Mouse (Mus musculus): ENCODE data around the gene Tbxa2r.
A peak's percentile ranks its signal among the peaks of the same experiment; 100 is the strongest.

The Tbxa2r gene

DNA sequence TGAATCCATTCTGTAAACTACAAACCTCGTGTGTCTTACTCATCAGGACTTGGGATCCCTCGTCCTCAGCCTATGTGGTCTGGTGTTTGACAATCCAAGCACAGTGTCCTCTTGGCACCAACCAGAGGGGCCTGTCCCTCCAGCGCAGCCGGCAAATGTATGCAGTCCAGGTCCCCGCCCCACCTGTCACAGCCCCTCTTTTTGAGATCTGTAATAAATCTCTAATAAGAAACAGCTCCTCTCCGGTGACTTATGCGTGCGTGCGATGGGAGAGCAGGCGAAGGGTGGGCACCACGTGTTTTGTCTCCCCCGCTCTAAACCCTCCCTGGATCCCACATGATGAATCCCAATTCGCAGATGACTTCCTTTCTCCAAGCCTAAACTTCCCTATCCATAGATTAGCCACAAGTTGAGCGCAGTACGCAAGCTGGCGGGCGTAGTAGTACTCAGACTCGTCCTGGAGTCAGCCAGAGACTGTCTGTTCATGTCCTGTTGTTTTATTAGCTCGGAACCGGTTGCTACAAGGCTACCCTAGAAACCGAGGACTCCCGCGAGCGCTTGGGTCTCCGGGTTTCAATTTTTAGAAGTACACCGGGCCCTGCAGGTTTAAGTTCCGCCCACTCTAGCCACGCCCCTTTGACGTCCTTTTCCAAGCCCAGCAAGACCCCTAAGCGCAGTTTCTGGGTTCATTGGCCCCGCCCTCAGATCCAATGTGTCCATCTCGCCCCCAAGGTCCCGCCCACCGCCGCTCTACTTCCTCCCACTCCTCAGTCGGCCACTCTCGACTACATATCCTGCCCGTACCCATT, 8.6 kb upstream of the Tbxa2r start:
- DNase-seq (ENCODE audit: low spot score in 2 of 2), result peak in 1 of 2 experiments; percentile 94

DNA sequence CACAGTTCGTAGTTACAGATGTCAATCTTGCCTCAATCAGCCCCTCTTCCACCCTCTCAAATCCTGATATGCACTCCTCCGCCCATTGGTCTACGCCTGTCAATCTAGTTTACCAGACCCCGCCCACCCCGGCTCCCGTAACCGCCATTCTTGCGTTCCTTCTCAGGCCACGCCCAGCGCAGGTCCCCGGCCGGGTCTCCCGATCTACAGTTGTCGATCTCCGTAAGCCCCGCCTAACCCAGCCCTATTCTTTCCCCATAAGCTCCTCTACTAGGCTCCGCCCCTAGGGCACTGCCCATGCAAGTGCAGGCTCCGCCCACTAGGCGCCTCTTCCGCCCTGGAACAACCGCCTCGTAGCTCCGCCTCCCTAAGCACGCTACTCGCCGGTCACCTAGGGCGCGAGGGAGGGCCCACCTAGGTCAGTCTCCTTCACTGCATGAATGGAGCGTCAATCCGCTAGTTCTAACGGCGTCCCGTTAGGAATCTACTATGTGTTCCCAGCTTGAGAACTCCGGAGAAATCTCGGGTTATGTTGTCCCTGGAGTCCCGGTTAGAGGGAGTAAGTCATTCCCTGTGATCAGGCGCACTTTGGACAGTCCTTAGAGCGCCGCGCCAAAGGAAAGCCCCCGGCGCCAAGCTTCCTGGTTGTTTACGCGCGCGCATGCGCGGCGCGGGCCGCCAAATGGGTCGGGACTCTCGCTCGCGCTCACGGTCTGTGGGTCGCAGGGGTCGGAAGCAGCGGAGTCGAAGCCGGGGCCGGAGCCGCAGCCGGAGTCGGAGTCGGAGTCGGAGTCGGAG, 7.8 kb upstream of the Tbxa2r start, which contains the start of gene Cactin:
Gene Cactin (plus strand): TSS at position 554 of the 798 bp plus-strand sequence.
- peak; percentile 99 for DNase-seq (ENCODE audit: low spot score in 2 of 2)

DNA sequence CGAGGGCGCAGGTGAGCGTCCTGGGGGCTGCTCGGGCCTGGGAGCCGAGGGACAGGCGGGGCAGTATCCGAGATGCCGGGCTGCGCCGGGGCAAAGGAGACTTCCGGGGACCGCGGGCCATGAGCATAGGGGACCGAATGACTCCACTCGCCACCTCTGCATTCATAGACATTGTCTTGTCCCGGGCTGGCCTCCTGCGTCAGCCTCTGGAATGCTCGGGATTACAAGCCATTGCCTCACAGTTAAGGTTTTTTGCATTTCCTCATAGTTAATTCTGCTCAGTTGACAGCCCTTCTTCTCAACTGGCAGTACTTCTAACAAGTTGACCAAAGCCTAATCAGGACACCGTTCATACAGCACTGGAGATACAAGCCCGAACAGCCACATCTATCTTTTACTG, 7.1 kb upstream of the Tbxa2r start:
- DNase-seq (ENCODE audit: low spot score in 2 of 2), result no peak

DNA sequence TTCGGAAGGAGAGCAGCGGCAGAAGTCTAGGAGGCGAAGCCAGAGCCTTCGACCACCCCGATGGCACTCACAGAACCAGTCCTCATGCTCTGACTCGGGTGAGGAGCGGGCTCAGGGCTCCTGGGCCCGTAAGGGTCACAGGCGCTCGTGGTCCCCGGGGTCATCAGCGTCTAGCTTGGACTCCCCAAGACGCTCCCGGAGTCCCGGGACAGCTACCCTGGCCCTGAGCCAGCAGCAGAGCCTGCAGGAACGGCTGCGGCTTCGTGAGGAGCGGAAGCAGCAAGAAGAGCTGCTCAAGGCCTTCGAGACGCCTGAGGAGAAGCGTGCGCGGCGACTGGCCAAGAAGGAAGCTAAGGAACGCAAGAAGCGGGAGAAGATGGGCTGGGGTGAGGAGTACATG, 6.1 kb upstream of the Tbxa2r start:
- DNase-seq (ENCODE audit: low spot score in 2 of 2), result no peak

DNA sequence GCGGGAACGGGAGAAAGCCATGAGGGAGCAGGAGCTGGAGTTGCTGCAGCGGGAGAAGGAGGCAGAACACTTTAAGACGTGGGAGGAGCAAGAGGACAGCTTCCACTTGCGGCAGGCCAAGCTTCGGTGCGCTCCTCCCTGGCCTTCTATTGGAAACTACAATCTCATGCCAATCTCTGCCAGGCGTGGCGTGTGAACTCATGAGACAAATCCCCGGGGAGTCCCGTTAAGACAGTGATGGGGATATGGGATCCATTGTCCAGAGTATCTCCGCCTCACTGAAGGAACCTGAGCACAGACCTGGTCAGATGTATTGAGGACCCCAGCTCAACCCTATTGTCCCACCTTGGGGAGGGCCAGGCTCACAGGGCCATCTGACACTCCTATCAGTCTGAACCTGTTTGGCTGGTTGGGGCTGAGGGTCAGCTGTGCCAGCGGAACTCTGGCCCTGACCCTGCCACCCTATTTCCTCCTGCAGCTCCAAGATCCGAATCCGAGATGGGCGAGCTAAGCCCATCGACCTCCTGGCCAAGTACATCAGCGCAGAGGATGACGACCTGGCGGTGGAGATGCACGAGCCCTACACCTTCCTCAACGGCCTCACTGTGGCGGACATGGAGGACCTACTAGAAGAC, 5.3 kb upstream of the Tbxa2r start:
- no peak for DNase-seq (ENCODE audit: low spot score in 2 of 2)

DNA sequence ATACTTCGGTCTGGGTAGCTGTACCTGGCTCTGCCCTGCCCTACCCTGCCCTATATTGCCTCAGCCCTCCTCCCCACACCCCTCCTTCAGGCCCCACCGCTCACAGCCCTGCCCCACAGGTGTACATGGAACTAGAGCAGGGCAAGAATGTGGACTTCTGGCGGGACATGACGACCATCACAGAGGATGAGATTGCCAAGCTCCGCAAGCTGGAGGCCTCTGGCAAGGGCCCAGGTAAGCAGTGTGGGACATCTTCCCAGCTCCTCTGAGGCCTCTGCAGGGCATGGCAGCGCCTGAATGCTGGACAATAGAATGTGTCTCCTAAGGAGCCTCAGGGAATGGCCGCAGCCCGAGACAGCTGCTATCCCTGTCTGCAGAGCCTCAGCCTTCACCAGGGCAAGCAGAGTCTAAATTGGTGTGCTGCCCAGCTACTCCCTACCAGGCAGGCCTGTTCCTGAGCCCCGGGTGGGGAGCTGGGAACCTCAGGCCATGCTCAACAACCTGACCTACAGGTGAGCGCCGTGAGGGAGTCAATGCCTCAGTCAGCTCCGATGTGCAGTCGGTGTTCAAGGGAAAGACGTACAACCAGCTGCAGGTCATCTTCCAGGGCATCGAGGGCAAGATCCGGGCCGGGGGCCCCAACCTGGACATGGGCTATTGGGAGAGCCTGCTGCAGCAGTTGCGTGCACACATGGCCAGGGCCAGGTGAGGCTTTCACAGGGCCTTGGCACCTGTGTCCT, 4.6 kb upstream of the Tbxa2r start:
- DNase-seq (ENCODE audit: low spot score in 2 of 2), result no peak

DNA sequence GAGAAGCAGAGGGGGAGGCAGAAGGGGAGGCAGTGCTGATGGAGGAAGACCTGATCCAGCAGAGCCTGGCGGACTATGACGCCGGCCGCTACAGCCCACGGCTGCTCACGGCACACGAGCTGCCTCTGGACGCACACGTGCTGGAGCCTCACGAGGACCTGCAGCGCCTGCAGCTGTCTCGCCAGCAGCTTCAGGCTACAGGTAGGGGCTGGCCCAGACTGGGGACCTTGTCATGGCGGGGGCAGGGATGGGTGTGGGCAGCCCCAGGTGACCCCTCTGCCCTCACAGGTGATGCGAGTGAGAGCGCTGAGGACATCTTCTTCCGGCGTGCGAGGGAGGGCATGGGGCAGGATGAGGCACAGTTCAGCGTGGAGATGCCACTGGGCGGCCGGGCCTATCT, 3.4 kb upstream of the Tbxa2r start:
- no peak for DNase-seq (ENCODE audit: low spot score in 2 of 2)

DNA sequence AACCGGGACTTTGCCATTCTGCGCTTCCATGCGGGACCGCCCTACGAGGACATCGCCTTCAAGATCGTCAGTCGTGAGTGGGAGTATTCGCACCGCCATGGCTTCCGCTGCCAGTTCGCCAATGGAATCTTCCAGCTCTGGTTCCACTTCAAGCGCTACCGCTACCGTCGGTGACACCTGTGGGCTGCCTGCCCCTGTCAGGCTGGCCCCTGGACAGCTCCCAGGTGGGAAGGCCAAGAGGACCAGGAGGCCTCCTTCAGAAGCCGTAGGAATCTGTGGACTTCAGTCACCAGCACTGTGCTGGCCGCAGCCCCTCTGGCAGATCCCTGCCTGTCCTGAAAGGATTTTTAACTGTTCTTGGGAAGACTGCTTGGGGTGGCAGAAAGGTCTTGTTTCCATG, 2.8 kb upstream of the Tbxa2r start:
- no peak for DNase-seq (ENCODE audit: low spot score in 2 of 2)

DNA sequence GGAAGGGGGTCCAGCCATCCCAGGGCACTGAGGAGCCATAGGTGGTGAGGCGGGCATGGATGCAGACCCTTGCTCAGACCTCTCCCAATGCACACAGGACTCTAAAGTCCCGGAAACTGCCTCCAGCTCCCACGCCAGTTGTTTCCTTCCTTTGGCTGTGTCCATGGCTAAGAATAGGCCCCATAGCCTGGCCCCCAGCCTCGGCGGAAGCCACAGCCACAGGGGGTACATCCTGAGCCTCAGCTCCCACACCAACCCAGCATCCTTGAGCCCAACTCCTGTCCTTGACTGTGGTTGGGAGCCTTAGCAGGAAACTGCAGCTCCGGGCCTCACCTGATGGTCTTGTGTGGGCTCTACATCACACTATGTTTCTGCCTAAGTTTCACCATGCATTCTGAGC, 1.7 kb upstream of the Tbxa2r start:
- DNase-seq (ENCODE audit: low spot score in 2 of 2), result no peak

DNA sequence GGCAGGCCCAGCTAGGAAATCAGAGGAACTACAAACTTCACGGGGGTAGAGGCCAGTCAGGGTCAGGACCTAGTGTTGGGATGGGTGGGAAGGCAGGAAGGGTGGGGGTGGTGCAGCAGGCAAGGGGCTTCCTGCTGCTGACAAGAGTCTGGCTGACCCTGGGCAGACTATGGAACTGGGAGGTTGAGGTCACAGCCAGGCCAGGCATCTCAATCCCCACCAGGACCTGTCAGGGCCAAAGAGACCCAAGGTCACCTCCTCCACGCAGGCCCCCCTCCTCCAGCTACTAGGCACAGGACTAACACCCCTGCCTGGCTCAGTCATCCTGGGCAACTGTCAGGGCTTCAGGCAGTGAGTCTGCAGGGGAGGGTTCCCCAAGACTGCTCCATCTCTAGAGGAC, 572 bp upstream of the Tbxa2r start:
- no peak for DNase-seq (ENCODE audit: low spot score in 2 of 2)

DNA sequence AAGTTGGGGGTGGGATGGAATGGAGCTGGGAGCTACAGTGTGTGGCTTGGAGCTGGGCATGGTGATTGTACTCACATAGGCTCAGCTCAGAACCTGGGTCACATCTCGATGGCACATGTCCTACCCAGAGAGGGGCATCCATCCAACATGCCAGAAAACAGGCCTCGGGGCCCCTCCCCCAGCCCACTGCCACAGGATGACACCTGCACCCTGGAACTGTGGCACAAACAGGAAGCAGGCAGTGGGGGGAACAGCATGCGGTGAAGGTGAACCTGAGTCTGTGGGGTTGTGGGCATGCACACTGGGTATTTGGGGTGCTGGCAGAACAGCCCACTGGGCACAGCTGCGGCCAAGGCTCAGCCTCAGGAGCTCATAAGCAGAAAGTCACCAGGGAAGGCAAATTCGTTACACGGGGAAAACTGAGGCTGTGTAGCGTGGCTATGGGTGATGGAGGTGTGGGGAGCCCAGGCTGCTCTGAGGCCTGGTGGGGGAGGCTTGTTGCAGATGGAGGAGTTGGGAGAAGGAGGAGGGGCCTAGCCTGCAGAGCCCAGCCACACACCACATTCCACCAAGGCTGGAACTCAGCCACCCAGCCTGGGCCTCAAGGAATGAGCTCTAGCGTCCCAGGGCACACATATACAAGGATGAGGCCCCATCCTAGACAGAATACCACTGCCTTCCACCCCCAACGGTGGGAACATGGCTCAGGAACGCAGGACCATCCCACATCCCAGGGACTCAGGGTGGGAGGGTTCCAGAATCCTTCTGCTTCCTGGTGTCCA, 854 bp downstream of the Tbxa2r start:
- peak in 1 of 2 experiments; percentile 79 for DNase-seq (ENCODE audit: low spot score in 2 of 2)

DNA sequence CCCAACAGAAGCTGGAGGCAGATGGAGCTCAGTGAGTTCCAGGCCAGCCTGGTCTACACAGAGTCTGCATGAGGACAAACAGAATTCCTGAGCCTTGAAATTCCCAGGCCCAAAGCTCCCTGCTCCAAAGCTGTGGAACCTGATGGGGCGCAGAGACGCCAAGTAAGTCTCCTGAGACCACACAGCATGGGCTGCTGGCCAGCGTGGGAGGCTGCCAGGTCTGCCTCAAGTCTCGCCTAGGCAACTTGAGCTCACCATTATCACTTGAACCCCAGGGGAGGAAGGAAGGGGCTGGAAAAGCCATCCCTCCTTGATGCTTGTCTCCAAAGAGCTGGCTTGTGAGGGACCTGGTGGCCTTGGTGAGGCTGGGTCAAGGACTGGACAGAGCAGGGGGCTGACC, 1.5 kb downstream of the Tbxa2r start:
- DNase-seq (ENCODE audit: low spot score in 2 of 2), result no peak

DNA sequence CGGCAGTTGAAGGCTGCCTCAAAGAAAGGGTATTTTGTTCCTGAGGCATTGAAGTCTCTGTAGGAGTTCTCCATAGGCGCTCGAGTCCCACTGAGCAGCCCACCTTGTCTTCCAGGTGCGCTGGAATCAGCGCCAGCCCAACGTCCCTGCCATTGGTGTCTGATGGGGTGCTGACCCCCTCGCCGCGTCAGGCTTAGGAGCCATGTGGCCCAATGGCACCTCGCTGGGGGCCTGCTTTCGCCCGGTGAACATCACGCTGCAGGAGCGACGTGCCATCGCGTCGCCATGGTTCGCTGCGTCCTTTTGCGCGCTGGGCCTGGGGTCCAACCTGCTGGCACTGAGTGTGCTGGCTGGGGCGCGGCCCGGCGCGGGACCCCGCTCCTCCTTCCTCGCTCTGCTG, 3.7 kb downstream of the Tbxa2r start:
- no peak for DNase-seq (ENCODE audit: low spot score in 2 of 2)

DNA sequence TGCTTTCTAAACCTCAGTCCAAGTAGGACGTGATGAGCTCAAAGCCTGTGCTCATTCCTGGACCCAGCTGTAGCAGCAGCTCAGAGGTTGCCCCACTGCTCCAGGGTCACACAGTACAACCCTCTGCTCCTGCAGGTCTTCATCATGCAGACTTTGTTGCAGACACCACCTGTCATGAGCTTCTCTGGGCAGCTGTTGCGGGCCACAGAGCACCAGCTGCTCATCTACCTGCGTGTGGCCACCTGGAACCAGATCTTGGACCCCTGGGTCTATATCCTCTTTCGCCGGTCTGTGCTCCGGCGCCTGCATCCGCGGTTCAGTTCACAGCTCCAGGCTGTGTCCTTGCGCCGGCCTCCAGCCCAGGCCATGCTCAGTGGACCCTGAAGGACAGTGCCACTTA, 5.8 kb downstream of the Tbxa2r start:
- no peak for DNase-seq (ENCODE audit: low spot score in 2 of 2)

DNA sequence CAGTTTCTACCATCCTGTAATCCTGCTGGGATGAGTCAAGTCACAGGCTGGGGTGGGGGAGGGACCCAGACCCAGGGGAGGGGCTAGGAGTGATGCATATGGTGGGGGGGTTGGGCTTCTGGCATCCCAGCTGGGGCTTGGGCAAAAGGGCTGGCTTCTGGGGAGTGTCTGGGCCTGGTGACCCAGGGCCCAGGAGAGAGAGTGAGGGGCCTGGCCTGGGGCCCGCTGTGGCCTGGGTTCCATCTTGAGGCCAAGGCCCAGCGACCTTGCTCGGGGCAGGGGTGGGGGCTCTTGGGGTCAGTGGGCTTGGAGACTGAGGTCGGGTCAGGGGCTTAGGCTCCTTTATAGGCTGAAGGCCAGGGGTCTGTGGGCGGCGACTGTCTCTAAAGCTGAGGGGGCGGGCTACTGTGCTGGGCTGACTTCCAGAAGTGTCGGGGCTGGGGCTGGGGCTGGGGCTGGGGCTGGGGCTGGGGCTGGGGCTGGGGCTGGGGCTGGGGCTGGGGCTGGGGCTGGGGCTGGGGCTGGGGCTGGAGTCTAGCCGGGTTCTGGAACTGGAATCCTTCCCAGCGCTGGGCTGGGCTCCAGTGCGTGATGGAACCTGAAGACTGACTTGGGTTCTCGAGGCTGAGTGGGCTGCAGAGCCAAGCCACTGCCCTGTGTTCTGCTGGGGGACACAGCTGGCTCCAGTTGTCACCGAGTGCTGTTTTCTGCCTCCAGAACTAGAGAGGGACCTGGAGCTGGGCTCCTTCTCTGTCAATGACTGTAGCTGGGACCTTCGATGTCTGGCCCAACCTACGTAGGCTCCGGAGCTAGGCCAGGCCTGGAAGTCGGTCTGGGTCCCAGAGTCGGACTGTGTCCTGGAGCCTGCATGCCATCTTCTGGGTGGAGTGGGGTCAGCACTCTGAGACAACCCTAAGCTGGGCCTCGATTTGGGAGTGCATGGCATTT, 7.1 kb downstream of the Tbxa2r start:
- peak in 1 of 2 experiments; percentile 60 for DNase-seq (ENCODE audit: low spot score in 2 of 2)

DNA sequence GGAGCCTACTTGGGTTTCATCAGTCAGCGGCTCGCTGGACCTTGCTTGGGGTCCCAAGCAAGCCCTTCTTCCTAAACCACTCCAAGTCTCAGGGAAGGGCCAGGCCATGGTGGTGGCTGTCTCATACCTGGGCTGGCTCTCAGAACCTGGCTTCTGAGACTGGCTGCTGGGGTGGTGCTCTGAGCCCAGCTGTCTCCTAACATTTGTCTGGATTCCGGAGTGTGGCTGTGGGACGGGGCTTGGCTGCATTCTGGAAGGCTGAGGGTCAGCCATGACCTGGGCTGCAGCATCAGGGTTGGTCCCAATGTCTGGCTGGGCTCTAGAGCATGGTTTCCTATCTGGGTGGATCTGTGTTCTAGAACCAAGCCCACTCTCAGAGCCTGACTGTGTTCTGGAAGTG, 8.0 kb downstream of the Tbxa2r start:
- DNase-seq (ENCODE audit: low spot score in 2 of 2), result no peak

DNA sequence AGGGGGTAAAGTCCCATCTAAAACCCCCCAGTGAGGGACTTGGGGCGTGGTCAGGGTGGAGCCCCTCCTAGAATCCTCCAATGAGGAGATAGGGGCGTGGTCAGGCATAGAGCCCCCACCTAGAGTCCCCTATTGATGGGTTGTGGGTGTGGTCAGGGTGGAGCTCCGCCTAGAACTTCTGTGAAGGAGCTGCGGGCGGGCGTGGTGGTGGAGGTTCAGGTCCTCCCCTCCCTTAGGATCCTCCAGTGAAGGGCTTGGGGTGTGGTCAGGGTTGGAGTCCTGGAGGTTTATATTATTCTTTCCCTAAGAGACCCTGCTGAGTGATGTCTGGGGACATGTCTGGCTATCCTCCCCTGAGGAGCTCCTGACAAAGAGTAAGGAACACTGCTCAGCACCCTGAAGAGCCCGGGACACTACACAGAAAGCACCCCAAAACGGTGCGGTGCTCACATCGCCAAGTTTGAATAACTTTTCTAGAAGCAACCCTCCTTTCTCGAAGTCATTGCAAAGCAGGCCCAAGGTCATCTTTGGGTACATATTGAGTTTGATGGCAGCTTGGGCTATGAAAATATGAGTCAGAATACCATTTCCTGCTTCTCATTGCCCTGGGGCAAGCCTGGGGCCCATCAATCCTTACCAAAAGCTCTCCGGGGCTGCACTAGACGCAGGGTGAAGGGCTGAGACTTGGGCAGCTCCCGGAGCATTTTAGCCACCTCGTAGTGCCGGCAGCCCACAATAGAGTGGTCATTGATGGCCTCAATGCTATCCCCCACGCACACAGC, 12.2 kb downstream of the Tbxa2r start:
- DNase-seq (ENCODE audit: low spot score in 2 of 2), result no peak

DNA sequence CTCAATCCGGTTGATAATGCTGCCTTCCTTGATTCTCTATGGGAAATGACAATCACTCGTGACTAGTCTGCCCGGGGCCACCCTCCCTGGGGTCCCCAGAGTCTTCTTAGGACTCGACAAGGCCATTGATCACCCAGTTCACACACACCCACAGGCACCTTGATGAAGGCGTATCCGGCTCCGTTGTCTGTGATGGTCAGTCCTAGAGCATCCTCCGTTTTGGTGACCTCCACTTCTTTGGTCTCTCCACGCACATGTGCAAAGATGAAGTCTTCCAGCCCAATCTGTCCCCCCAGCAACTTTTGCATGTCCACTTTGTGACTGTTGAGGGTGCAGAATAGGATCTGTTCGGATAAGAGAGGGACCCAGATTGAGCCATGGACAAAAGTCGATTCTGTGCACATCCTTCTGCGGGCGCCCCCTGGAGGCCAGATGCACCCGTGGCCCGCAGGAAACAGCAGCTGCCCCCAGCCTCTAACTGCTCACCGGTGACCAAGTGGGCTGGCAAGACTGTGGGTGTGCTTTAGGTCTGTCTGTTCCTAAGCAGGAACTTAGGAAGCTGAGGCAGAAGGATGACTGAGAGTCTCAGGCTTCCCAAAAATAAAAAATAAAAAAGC, 12.9 kb downstream of the Tbxa2r start:
- DNase-seq (ENCODE audit: low spot score in 2 of 2), result peak; percentile 61 to 82
